Mouse (Mus musculus) gonadal fat pad, adult 2 months (tissue): ENCODE data around the gene Npepps. TPM values are rescaled to one million over a fixed set of nuclear protein-coding genes. Genes with fewer than 3 reads are reported as not detected.
A peak's percentile ranks its signal among the peaks of the same experiment; 100 is the strongest.
"Not testable (repeated sequence)": the region's sequence is repeated elsewhere in the genome, so short reads cannot be mapped to it uniquely, and the experiment has no call there.

Source experiments
- DNase-seq: peaks from one replicate; pipeline ENCODE4 v3.0.0-alpha.2; 2012; ENCODE audit warnings: low read depth
- polyA plus RNA-seq: library from polyadenylated mRNA; depleted of rRNA; stranded (reverse); fragments of >200 nt; gene quantifications from 2 replicates; pipeline ENCODE4 v1.2.3, GENCODE M21; 2012

Gene Npepps
- polyA plus RNA-seq, 1 experiment: 24.7 TPM

GRCm38 (mm10) chr11:97292731-97293130, 12.3 kb upstream of the Npepps start:
- no peak for DNase-seq

GRCm38 (mm10) chr11:97289276-97290230, 9.1 kb upstream of the Npepps start:
- no peak for DNase-seq

GRCm38 (mm10) chr11:97287643-97288042, 7.2 kb upstream of the Npepps start:
- no peak for DNase-seq

GRCm38 (mm10) chr11:97286973-97287372, 6.5 kb upstream of the Npepps start:
- no peak for DNase-seq

GRCm38 (mm10) chr11:97285852-97286775, 5.7 kb upstream of the Npepps start:
- peak; percentile 98 for DNase-seq

GRCm38 (mm10) chr11:97284854-97285253, 4.4 kb upstream of the Npepps start:
- no peak for DNase-seq

GRCm38 (mm10) chr11:97282179-97282578, 1.7 kb upstream of the Npepps start:
- DNase-seq: no peak

- no peak for DNase-seq
Observed at GRCm38 (mm10) chr11:97279405-97280215, 828 bp downstream of the Npepps start.

GRCm38 (mm10) chr11:97279040-97279404, 1.4 kb downstream of the Npepps start:
- no peak for DNase-seq

- DNase-seq: no peak
Observed at GRCm38 (mm10) chr11:97278456-97278855, 2.0 kb downstream of the Npepps start.

GRCm38 (mm10) chr11:97277166-97277565, 3.3 kb downstream of the Npepps start:
- DNase-seq: no peak

- DNase-seq: no peak
Observed at GRCm38 (mm10) chr11:97276019-97276418, 4.4 kb downstream of the Npepps start.

- no peak for DNase-seq
Observed at GRCm38 (mm10) chr11:97275349-97275748, 5.1 kb downstream of the Npepps start.

- not testable (repeated sequence) for DNase-seq
Observed at GRCm38 (mm10) chr11:97274947-97275346, 5.5 kb downstream of the Npepps start.

- DNase-seq: no peak
Observed at GRCm38 (mm10) chr11:97273613-97274012, 6.8 kb downstream of the Npepps start.

- no peak for DNase-seq
Observed at GRCm38 (mm10) chr11:97272835-97273234, 7.6 kb downstream of the Npepps start.

GRCm38 (mm10) chr11:97270004-97270403, 10.4 kb downstream of the Npepps start:
- not testable (repeated sequence) for DNase-seq

GRCm38 (mm10) chr11:97266544-97266943, 13.9 kb downstream of the Npepps start:
- DNase-seq: not testable (repeated sequence)

GRCm38 (mm10) chr11:97249649-97250048, 30.8 kb downstream of the Npepps start:
- DNase-seq: not testable (repeated sequence)

- DNase-seq: no peak
Observed at GRCm38 (mm10) chr11:97246510-97247159, 33.8 kb downstream of the Npepps start.

- no peak for DNase-seq
Observed at GRCm38 (mm10) chr11:97241321-97241720, 39.1 kb downstream of the Npepps start.
